Mouse (Mus musculus): ENCODE results near the gene Sdr39u1. TPM values are rescaled to one million over a fixed set of nuclear protein-coding genes. Genes with fewer than 3 reads are reported as not detected.

Sdr39u1 gene
- polyA plus RNA-seq, 1 experiment: 134 TPM

DNA sequence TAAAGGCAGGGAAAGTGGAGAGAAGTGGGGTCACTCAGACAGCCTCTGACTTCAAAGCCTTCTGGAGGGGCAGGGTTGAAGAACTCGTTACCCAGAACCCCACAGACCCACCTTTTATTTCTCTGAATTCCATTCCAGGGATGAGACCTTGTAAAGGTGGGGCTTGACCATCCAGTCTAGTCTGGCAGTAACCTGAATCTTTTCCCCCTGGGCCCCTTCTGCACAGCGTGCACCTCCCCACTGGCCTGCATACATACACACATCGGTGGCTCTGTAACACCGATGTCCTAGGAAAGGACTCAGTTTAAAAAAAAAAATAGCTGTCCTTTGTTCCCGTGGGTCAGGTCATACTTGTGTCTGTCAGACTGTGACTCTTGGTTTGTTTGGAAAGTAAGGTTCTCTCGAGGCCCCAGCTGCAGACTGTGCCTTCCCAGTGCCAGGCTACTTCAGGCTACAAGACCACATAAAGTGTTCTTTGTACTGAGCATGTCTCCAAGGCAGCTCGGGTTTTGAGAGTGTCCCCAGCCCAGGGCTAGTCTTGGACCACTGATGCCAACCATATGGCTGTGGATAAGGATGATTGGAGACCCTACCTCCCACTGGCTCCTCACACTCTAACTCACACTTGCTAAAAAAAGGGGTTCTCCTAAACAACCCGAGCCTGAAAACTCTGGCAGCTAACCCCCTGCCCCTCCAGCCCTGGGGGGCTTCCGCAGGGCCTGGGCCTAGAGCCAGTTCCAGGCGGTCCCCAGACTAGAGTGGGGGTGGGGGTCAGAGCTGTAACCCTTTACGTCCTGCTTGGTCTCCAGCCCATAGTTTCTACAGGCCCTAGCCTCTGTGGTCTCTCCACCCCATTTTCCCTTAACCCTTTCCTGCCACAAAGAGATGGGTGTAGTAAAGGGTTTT lies 47.2 kb downstream of the Sdr39u1 start:
- Histone ChIP-seq H3K4me3 (ENCODE audit: insufficient read depth, low read depth, low read length) (peak overlapping the region; percentile 71; the same call in 1 of the 2 replicates), H3K27ac (replicated peaks; ENCODE audit: low read depth, low read length) (peak overlapping the region; percentile 20; the same call in 1 of the 2 replicates), H3K4me1 (ENCODE audit: control insufficient read depth, insufficient read depth, insufficient read length, low read length) (peaks cover 11% of the 10 kb centered on the region; the same call in 1 of the 2 replicates)

- Histone ChIP-seq H3K27ac (replicated peaks; ENCODE audit: low read depth, low read length) (no peak overlapping the region), H3K4me3 (ENCODE audit: insufficient read depth, low read depth, low read length) (no peak overlapping the region), H3K4me1 (ENCODE audit: control insufficient read depth, insufficient read depth, insufficient read length, low read length) (0 out of 2 replicates have a peak, but pooled peaks cover 4% of the 10 kb centered on the region)
Observed at GRCm38 (mm10) chr14:55850885-55851284, 49.2 kb downstream of the Sdr39u1 start.

Other genes with a start within 250 kb of the Sdr39u1 start
- gene Mdp1, start 239.8 kb downstream of the Sdr39u1 start, polyA plus RNA-seq (2012; ENCODE audit: insufficient read depth, insufficient read length, missing spikeins): 29.0 and 33.3 TPM in 2 replicates
- 19.8 and 20.3 TPM in 2 replicates for gene Gmpr2, start 228.4 kb downstream of the Sdr39u1 start, polyA plus RNA-seq (2012; ENCODE audit: insufficient read depth, insufficient read length, missing spikeins)
- gene Nedd8, start 228.2 kb downstream of the Sdr39u1 start, polyA plus RNA-seq (2012; ENCODE audit: insufficient read depth, insufficient read length, missing spikeins): 243 and 245 TPM in 2 replicates
- gene Tinf2, start 218.5 kb downstream of the Sdr39u1 start, polyA plus RNA-seq (2012; ENCODE audit: insufficient read depth, insufficient read length, missing spikeins): 8.2 and 9.2 TPM in 2 replicates
- gene Tgm1, start 186.4 kb downstream of the Sdr39u1 start, polyA plus RNA-seq (2012; ENCODE audit: insufficient read depth, insufficient read length, missing spikeins): not detected in 2 replicates
- gene Rabggta, start 178.0 kb downstream of the Sdr39u1 start, polyA plus RNA-seq (2012; ENCODE audit: insufficient read depth, insufficient read length, missing spikeins): 8.9 and 10.1 TPM in 2 replicates
- 58.8 and 101 TPM in 2 replicates for gene Dhrs1, start 154.6 kb downstream of the Sdr39u1 start, polyA plus RNA-seq (2012; ENCODE audit: insufficient read depth, insufficient read length, missing spikeins)
- 4.8 and 5.5 TPM in 2 replicates for gene Nop9, start 154.6 kb downstream of the Sdr39u1 start, polyA plus RNA-seq (2012; ENCODE audit: insufficient read depth, insufficient read length, missing spikeins)
- 16.3 and 27.9 TPM in 2 replicates for gene Cideb, start 141.8 kb downstream of the Sdr39u1 start, polyA plus RNA-seq (2012; ENCODE audit: insufficient read depth, insufficient read length, missing spikeins)
- not detected in 2 replicates for gene Ltb4r2, start 138.9 kb downstream of the Sdr39u1 start, polyA plus RNA-seq (2012; ENCODE audit: insufficient read depth, insufficient read length, missing spikeins)
- not detected in 2 replicates for gene Ltb4r1, start 134.3 kb downstream of the Sdr39u1 start, polyA plus RNA-seq (2012; ENCODE audit: insufficient read depth, insufficient read length, missing spikeins)
- 4.1 and 6.3 TPM in 2 replicates for gene Adcy4, start 116.2 kb downstream of the Sdr39u1 start, polyA plus RNA-seq (2012; ENCODE audit: insufficient read depth, insufficient read length, missing spikeins)
- 3.7 and 5.0 TPM in 2 replicates for gene Ripk3, start 111.4 kb downstream of the Sdr39u1 start, polyA plus RNA-seq (2012; ENCODE audit: insufficient read depth, insufficient read length, missing spikeins)
- gene Nfatc4, start 77.1 kb downstream of the Sdr39u1 start, polyA plus RNA-seq (2012; ENCODE audit: insufficient read depth, insufficient read length, missing spikeins): 1.5 and 1.8 TPM in 2 replicates
- 0.87 and 1.0 TPM in 2 replicates for gene Nynrin, start 46.3 kb downstream of the Sdr39u1 start, polyA plus RNA-seq (2012; ENCODE audit: insufficient read depth, insufficient read length, missing spikeins)
- not detected in 2 replicates for gene Cbln3, start 15.9 kb downstream of the Sdr39u1 start, polyA plus RNA-seq (2012; ENCODE audit: insufficient read depth, insufficient read length, missing spikeins)
- 4.2 and 5.5 TPM in 2 replicates for gene Khnyn, start 15.3 kb downstream of the Sdr39u1 start, polyA plus RNA-seq (2012; ENCODE audit: insufficient read depth, insufficient read length, missing spikeins)
- gene Cma1, start 44.4 kb upstream of the Sdr39u1 start, polyA plus RNA-seq (2012; ENCODE audit: insufficient read depth, insufficient read length, missing spikeins): 6.1 and 8.2 TPM in 2 replicates
- not detected in 2 replicates for gene Cma2, start 50.7 kb upstream of the Sdr39u1 start, polyA plus RNA-seq (2012; ENCODE audit: insufficient read depth, insufficient read length, missing spikeins)
- not detected in 2 replicates for gene Mcpt1, start 117.7 kb upstream of the Sdr39u1 start, polyA plus RNA-seq (2012; ENCODE audit: insufficient read depth, insufficient read length, missing spikeins)
- gene Mcpt9, start 130.2 kb upstream of the Sdr39u1 start, polyA plus RNA-seq (2012; ENCODE audit: insufficient read depth, insufficient read length, missing spikeins): not detected in 2 replicates
- not detected in 2 replicates for gene Mcpt2, start 141.7 kb upstream of the Sdr39u1 start, polyA plus RNA-seq (2012; ENCODE audit: insufficient read depth, insufficient read length, missing spikeins)
- 8.2 and 8.8 TPM in 2 replicates for gene Mcpt4, start 162.0 kb upstream of the Sdr39u1 start, polyA plus RNA-seq (2012; ENCODE audit: insufficient read depth, insufficient read length, missing spikeins)
- not detected in 2 replicates for gene Mcpt8, start 185.0 kb upstream of the Sdr39u1 start, polyA plus RNA-seq (2012; ENCODE audit: insufficient read depth, insufficient read length, missing spikeins)
- gene Ctsg, start 202.3 kb upstream of the Sdr39u1 start, polyA plus RNA-seq (2012; ENCODE audit: insufficient read depth, insufficient read length, missing spikeins): not detected in 2 replicates
- not detected in 2 replicates for gene Gzme, start 220.3 kb upstream of the Sdr39u1 start, polyA plus RNA-seq (2012; ENCODE audit: insufficient read depth, insufficient read length, missing spikeins)
- gene Gzmd, start 232.3 kb upstream of the Sdr39u1 start, polyA plus RNA-seq (2012; ENCODE audit: insufficient read depth, insufficient read length, missing spikeins): not detected in 2 replicates